In genomic region chr2:33365703-33366471, GRCm38 (mm10) we compare ENCODE assay signal across 7 mouse cellular contexts. TPM values are rescaled to one million over a fixed set of nuclear protein-coding genes. Genes with fewer than 3 reads are reported as not detected.
DNase-seq lines count a peak whose midpoint lies in the region; ATAC-seq and TF ChIP-seq lines count a peak whose summit lies in the region.

No protein-coding gene starts in this region.

- TF ChIP-seq POLR2A in kidney, adult 2 months (IDR thresholded peaks at IDR 0.05; ENCODE audit: low read depth, low read length) = no peak
- TF ChIP-seq POLR2A in cortical plate, adult 2 months (IDR thresholded peaks at IDR 0.05; ENCODE audit: extremely low read depth, insufficient read depth, low read length) = no peak

- H3K4me1 ChIP-seq in kidney, adult 2 months (ENCODE audit: control insufficient read depth, insufficient read depth, low read length) = peaks cover 35% of the 10 kb centered on the region
- H3K4me1 ChIP-seq in cortical plate, adult 2 months (ENCODE audit: control insufficient read depth, insufficient read depth, low read length) = peaks cover 19% of the 10 kb centered on the region
- H3K4me1 ChIP-seq in heart, embryonic 16.5 days (ENCODE audit: control insufficient read depth, insufficient read depth, low read length) = peaks cover 11% of the 10 kb centered on the region
- H3K4me1 ChIP-seq in midbrain, embryonic 13.5 days (replicated peaks) = peaks cover 49% of the 10 kb centered on the region

- no peak overlapping the region for H3K4me3 ChIP-seq in kidney, adult 2 months (ENCODE audit: insufficient read depth, low read depth, low read length)
- no peak overlapping the region for H3K4me3 ChIP-seq in cortical plate, adult 2 months (ENCODE audit: insufficient read depth, low read length)
- H3K4me3 ChIP-seq in heart, embryonic 16.5 days (ENCODE audit: low read length) = no peak overlapping the region
- H3K4me3 ChIP-seq in midbrain, embryonic 13.5 days (replicated peaks) = no peak overlapping the region

- H3K27ac ChIP-seq in kidney, adult 2 months (ENCODE audit: insufficient read depth, low read depth, low read length) = no peak overlapping the region; the same call in 1 of the 2 replicates
- H3K27ac ChIP-seq in cortical plate, adult 2 months (ENCODE audit: insufficient read depth, low read length) = peak overlapping the region; percentile 49
- peak overlapping the region; percentile 30; the same call in 1 of the 2 replicates for H3K27ac ChIP-seq in heart, embryonic 16.5 days (ENCODE audit: low read length)
- peak overlapping the region; percentile 44 for H3K27ac ChIP-seq in midbrain, embryonic 13.5 days

- no peak for TF ChIP-seq CTCF in kidney, adult 2 months (conservative IDR thresholded peaks at IDR 0.05; ENCODE audit: insufficient read depth, insufficient read length, low read depth, low read length)
- TF ChIP-seq CTCF in cortical plate, adult 2 months (IDR thresholded peaks at IDR 0.05; ENCODE audit: extremely low read depth, insufficient read depth, low read length) = no peak

- H3K4me2 ChIP-seq in heart, embryonic 16.5 days (ENCODE audit: low read depth, low read length) = no peak overlapping the region
- H3K4me2 ChIP-seq in midbrain, embryonic 13.5 days (replicated peaks) = no peak overlapping the region

- peak; percentile 72 for DNase-seq in kidney, adult 2 months
- no peak for DNase-seq in kidney, postnatal 4 days
- DNase-seq in thymus, postnatal 10 days (ENCODE audit: low spot score in 2 of 2) = no peak
- DNase-seq in ovary, adult 18-20 months (ENCODE audit: low spot score) = no peak

- 51% methylated on average over 9 of the region's 9 CpGs for WGBS in kidney, adult 2 months
- WGBS in heart, embryonic 16.5 days = 47% methylated on average over 9 of the region's 9 CpGs
- WGBS in midbrain, embryonic 13.5 days = 53% methylated on average over 9 of the region's 9 CpGs

- no peaks in the 10 kb centered on the region for H3K27me3 ChIP-seq in kidney, adult 2 months (replicated peaks; ENCODE audit: control insufficient read depth, insufficient read depth, low read length)
- no peaks in the 10 kb centered on the region for H3K27me3 ChIP-seq in heart, embryonic 16.5 days (ENCODE audit: control insufficient read depth, insufficient read depth, low read length)
- H3K27me3 ChIP-seq in midbrain, embryonic 13.5 days = peaks cover 9% of the 10 kb centered on the region; the same call in 1 of the 2 replicates

- no peak overlapping the region; the same call in 1 of the 2 replicates for H3K9ac ChIP-seq in heart, embryonic 16.5 days (ENCODE audit: low read length)
- no peak overlapping the region for H3K9ac ChIP-seq in midbrain, embryonic 13.5 days (replicated peaks)

- no peaks in the 10 kb centered on the region for H3K36me3 ChIP-seq in kidney, adult 2 months (ENCODE audit: control insufficient read depth, insufficient read depth, low read length)
- H3K36me3 ChIP-seq in heart, embryonic 16.5 days (ENCODE audit: control insufficient read depth, insufficient read depth) = no peaks in the 10 kb centered on the region
- peaks cover 21% of the 10 kb centered on the region; the same call in 1 of the 2 replicates for H3K36me3 ChIP-seq in midbrain, embryonic 13.5 days

- no peaks in the 10 kb centered on the region for H3K9me3 ChIP-seq in heart, embryonic 16.5 days (replicated peaks; ENCODE audit: control insufficient read depth, low read length)
- H3K9me3 ChIP-seq in midbrain, embryonic 13.5 days = no peaks in the 10 kb centered on the region

- no peak for ATAC-seq in heart, embryonic 16.5 days (replicated peaks; ENCODE audit: extremely low read depth, insufficient read depth, low FRiP score)
- ATAC-seq in midbrain, embryonic 13.5 days = peak; percentile 75

RNA-seq across cellular contexts. Expression of gene Ralgps1, which starts 5.4 kb away (rescaled TPM):
- polyA plus RNA-seq in kidney, adult 2 months (2012; rRNA removed) = 4.9 and 5.6 TPM in 2 replicates
- 66.0 and 66.6 TPM in 2 replicates for polyA plus RNA-seq in cortical plate, adult 2 months (2012; rRNA removed)
- 4.6 and 5.3 TPM in 2 replicates for polyA plus RNA-seq in heart, embryonic 16.5 days (2015; fragmentation: Nextera tagmentation; extraction: Ambion mirVana)
- polyA plus RNA-seq in midbrain, embryonic 13.5 days (2015; fragmentation: Nextera tagmentation; extraction: Ambion mirVana) = 36.5 and 37.0 TPM in 2 replicates
